Mouse (Mus musculus) embryonic fibroblast, embryonic 13.5 days (primary cell): ENCODE measurements at regions not wholly inside any gene's neighbourhood (a gene's known extent, or its start where the extent isn't known, plus 50 kb on each side); places are given as distances from the start of the nearest gene placed in this dataset.

Source experiments
- CTCF ChIP-seq: IDR thresholded peaks from 2 replicates; pipeline ENCODE4 v1.5.1; 2011; ENCODE audit warnings: mild to moderate bottlenecking, control low read depth, low read length, moderate library complexity, borderline replicate concordance; ENCODE audit not compliant: insufficient read depth
- POLR2A ChIP-seq: IDR thresholded peaks from 2 replicates; pipeline ENCODE4 v1.6.1; 2011; ENCODE audit warnings: low read depth, mild to moderate bottlenecking, control low read depth, low read length, moderate library complexity

GRCm38 (mm10) chr4:95144440-95144839 is 92.4 kb upstream of the Jun start:
- TF ChIP-seq POLR2A (no peak), CTCF (no peak)
